Mouse (Mus musculus) heart, embryonic 12.5 days (tissue): ENCODE data around the gene Ttll9. TPM values are rescaled to one million over a fixed set of nuclear protein-coding genes. Genes with fewer than 3 reads are reported as not detected.

Experiments used
- ATAC-seq: fragments of 200-750 bp; cut with Nextera tagmentation; 2 replicates; pipeline ENCODE4 v1.8.0; 2017; ENCODE audit warnings: moderate TSS enrichment, moderate library complexity; ENCODE audit not compliant: insufficient number of reproducible peaks, low FRiP score
- H3K27ac ChIP-seq: fragments of 300-500 bp; sonication (generic); 2 replicates; pipeline ENCODE4 v1.5.1; 2016; ENCODE audit warnings: mild to moderate bottlenecking, moderate library complexity; ENCODE audit not compliant: poor library complexity, severe bottlenecking
- H3K27me3 ChIP-seq: fragments of 300-500 bp; sonication (generic); replicated peaks from 2 replicates; pipeline ENCODE4 v1.6.1; 2016; ENCODE audit warnings: mild to moderate bottlenecking, moderate library complexity
- H3K36me3 ChIP-seq: fragments of 300-500 bp; sonication (generic); 2 replicates; pipeline ENCODE4 v1.6.1; 2016; ENCODE audit warnings: mild to moderate bottlenecking, moderate library complexity
- H3K4me1 ChIP-seq: fragments of 300-500 bp; sonication (generic); replicated peaks from 2 replicates; pipeline ENCODE4 v1.6.1; 2016; ENCODE audit warnings: mild to moderate bottlenecking
- H3K4me2 ChIP-seq: fragments of 300-500 bp; sonication (generic); 2 replicates; pipeline ENCODE4 v1.6.1; 2016; ENCODE audit warnings: mild to moderate bottlenecking, moderate library complexity
- H3K4me3 ChIP-seq: fragments of 300-500 bp; sonication (generic); 2 replicates; pipeline ENCODE4 v1.5.1; 2016; ENCODE audit warnings: mild to moderate bottlenecking
- H3K9ac ChIP-seq: fragments of 300-500 bp; sonication (generic); 2 replicates; pipeline ENCODE4 v1.6.1; 2016; ENCODE audit warnings: mild to moderate bottlenecking, moderate library complexity
- H3K9me3 ChIP-seq: fragments of 300-500 bp; sonication (generic); replicated peaks from 2 replicates; pipeline ENCODE4 v1.6.1; 2016; ENCODE audit warnings: mild to moderate bottlenecking, moderate library complexity
- WGBS: fragments of 180-500 bp; shearing (Covaris S2); methylation state at CpG from one replicate; pipeline ENCODE4 v1.1.7; 2016; 5-methylcytosine and 5-hydroxymethylcytosine counted together
- polyA plus RNA-seq: library from polyadenylated mRNA; unstranded; fragments of >200 nt; fragmentation: Nextera tagmentation; extraction: Ambion mirVana; gene quantifications from 2 replicates; pipeline ENCODE4 v1.2.1, GENCODE M21; 2016

Ttll9 gene
- polyA plus RNA-seq, 1 experiment from 2014 or later, result 0.38 TPM

DNA sequence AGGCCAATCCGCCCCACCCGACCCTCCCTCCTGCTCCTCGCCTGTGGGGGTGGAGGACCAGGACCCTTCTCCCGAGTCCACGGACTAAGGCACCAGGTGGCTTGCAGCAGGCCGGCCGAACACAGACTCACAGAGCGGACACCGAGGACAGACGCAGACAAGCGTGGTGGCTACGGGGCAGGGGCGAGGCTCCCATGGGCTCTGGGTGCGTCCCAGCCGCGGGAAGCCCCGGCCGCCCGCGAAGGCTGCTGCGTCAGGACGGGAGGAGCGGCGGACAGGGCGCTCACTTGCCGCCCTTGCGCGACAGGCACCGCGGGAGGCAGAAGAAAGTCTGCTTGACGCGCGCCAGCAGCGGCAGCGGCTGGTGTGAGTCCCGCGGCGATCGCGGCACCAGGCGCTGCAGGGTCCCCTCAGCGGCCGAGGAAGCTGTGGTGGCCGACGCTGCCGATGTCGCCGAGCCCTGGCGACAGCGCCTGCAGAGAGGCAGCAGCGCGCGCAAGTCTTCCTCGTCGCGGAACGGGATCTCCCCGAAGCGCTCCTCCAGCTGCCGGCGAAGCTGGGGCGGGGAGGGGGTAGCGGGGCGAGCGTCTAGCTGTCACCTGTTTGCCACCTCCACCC lies 19.3 kb upstream of the Ttll9 start:
- Histone ChIP-seq H3K4me3 (peak overlapping the region; percentile 48), H3K4me2 (peak overlapping the region; percentile 89), H3K9me3 (no peaks in the 10 kb centered on the region), H3K36me3 (no peaks in the 10 kb centered on the region), H3K4me1 (peaks cover 14% of the 10 kb centered on the region), H3K9ac (peak overlapping the region; percentile 56), H3K27ac (no peak overlapping the region), H3K27me3 (peaks cover 100% of the 10 kb centered on the region)
- ATAC-seq, result 0 out of 2 replicates have a peak, but pooled peaks have one; percentile 33
- WGBS, result under 1% methylated on average over 64 of the region's 65 CpGs

DNA sequence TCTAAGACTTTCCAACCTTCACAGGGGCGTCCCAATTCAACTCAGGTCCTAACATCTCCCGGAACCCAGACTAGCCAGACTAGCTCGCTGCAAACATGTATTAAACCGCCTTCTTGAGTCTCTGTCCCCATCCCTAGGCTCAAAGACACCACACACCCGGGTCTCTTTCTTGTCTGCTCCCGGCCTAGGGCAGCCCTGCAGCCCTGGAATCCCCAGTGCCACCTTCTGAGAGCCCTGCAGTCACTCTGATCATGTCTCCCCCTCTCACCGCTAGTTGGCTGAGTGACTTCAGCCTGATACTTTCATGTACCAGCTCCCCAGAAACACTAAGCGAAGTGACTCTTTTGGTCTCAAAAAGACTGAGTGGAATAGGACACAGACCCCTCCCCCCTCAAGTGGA lies 18.7 kb upstream of the Ttll9 start:
- peak overlapping the region; percentile 56; the same call in 1 of the 2 replicates for H3K9ac ChIP-seq
- H3K4me3 ChIP-seq, result peak overlapping the region; percentile 48
- whole genome bisulfite sequencing, result 5% methylated on average over 8 of the region's 8 CpGs

DNA sequence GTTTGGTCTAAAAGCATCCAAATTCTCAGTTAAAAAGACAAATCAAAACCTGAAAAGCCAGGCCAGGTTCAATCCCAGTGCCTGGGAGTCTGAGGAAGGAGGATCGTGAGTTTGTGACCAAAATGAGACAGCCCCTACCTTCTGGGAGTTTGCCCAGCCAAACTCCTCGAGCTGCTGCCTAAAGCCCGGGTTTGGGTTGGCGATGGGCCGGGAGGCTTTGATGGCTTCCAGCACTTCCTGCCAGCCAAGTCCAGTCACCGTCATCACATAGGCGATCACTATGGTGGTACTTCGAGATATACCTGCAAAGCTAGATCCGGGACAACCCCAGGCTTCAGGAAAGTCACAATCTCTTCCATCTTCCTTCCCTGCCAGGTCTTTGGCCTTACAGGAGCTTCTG lies 18.3 kb upstream of the Ttll9 start:
- peaks cover 14% of the 10 kb centered on the region for H3K4me1 ChIP-seq
- 40% methylated on average over 9 of the region's 9 CpGs for WGBS
- H3K9ac ChIP-seq, result no peak overlapping the region
- H3K4me3 ChIP-seq, result no peak overlapping the region
- H3K4me2 ChIP-seq, result no peak overlapping the region
- H3K27ac ChIP-seq, result no peak overlapping the region
- H3K9me3 ChIP-seq, result no peaks in the 10 kb centered on the region
- no peaks in the 10 kb centered on the region for H3K36me3 ChIP-seq
- no peak for ATAC-seq
- peaks cover 100% of the 10 kb centered on the region for H3K27me3 ChIP-seq

More for the DNA sequence above, 18.7 kb upstream of the Ttll9 start:
- no peak overlapping the region for H3K27ac ChIP-seq
- no peaks in the 10 kb centered on the region for H3K36me3 ChIP-seq
- no peak for ATAC-seq
- peaks cover 100% of the 10 kb centered on the region for H3K27me3 ChIP-seq
- H3K4me1 ChIP-seq, result peaks cover 14% of the 10 kb centered on the region
- H3K9me3 ChIP-seq, result no peaks in the 10 kb centered on the region
- H3K4me2 ChIP-seq, result peak overlapping the region; percentile 89

DNA sequence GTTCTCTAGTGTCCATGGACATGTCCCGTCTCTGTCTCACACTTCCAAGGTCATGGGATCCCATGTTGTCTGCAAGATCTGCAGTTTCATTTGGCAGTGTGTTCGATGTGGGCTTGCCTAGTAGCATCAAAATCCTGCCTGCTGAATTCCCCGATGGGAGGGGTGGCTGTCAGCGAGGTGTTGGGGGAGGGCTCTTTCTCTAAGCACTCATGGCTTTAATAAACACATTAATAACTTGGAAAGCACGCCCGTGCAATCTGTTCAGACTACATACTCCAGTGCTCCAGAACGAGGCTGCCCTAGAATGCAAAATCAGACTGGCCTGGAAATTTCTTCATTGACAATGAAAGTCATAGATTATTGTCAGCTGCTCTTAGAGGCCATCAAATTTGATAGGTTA lies 15.2 kb upstream of the Ttll9 start:
- H3K27ac ChIP-seq, result no peak overlapping the region
- no peaks in the 10 kb centered on the region for H3K9me3 ChIP-seq
- 60% methylated on average over 7 of the region's 7 CpGs for WGBS
- H3K4me3 ChIP-seq, result no peak overlapping the region
- peaks cover 30% of the 10 kb centered on the region for H3K4me1 ChIP-seq
- no peaks in the 10 kb centered on the region for H3K36me3 ChIP-seq
- no peak overlapping the region for H3K9ac ChIP-seq
- no peak for ATAC-seq
- peaks cover 100% of the 10 kb centered on the region for H3K27me3 ChIP-seq
- no peak overlapping the region for H3K4me2 ChIP-seq

DNA sequence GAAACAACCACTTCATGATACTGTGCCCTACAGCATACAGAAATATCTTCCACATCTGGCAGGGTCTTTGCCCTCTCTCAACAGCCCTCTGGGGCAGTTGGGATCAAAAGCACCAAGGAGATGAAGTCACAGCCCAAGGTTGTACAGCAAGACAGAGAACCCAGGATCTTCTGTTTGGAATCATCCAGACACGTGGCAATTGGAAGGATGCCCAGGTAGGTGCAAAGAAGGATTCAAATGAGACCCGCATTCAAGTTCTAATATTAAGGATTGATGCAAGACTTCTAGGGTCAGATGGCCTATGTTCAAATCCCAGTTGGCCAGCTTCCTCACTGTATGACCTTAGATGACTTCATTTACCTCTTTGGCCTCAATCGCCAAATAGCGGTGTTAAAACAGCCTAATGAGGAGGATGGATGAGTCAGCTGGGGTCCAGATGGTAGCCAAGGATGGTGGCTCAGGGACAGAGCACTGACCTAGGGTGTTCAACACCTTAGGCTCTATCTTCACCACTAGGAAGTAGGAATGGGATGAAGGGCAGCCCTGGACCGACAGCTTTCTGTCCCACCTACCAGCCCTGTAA lies 13.8 kb upstream of the Ttll9 start:
- Histone ChIP-seq H3K9ac (no peak overlapping the region), H3K9me3 (no peaks in the 10 kb centered on the region), H3K36me3 (no peaks in the 10 kb centered on the region), H3K27ac (no peak overlapping the region), H3K27me3 (peaks cover 95% of the 10 kb centered on the region), H3K4me2 (no peak overlapping the region), H3K4me3 (no peak overlapping the region), H3K4me1 (peaks cover 19% of the 10 kb centered on the region)
- WGBS, result 72% methylated on average over 5 of the region's 5 CpGs
- no peak for ATAC-seq

DNA sequence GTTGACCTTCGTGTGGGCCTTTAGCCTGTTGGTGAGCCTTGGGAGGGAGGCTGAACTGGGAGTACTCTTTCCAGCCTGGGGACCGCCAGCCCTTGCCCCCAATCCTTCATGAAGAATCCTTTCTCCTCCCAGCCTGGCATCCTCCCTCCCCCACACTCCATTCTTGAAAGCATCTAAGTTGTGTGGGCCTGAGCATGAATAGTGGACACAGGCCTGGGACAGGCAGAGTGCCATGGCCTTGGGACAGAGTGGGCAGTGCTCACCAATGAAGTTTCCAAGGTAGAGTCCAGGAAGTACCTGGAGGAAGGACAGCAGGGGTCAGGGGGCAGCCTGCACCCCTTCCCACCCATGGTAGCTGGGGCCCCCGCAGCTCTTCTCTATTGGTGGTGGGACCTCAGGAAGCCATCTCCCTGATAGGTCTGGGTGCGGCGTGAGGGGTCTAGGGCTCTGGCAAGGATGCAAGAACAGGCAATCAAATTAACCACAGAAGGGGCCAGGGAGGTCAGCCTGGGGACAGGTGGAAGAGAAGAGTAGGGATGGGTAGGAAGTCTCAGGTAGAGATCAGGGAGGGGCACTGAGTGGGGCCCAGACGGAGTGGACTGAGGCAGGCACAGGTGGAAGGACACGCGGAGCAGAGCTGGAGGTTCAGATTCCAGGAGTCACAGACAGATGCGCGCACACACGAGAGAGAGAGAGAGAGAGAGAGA lies 11.8 kb upstream of the Ttll9 start:
- H3K4me2 ChIP-seq, result peak overlapping the region; percentile 98
- no peaks in the 10 kb centered on the region for H3K9me3 ChIP-seq
- 0 out of 2 replicates have a peak, but pooled peaks cover 18% of the 10 kb centered on the region for H3K4me1 ChIP-seq
- peak overlapping the region; percentile 70; the same call in 1 of the 2 replicates for H3K4me3 ChIP-seq
- H3K27me3 ChIP-seq, result peaks cover 93% of the 10 kb centered on the region
- no peaks in the 10 kb centered on the region for H3K36me3 ChIP-seq
- WGBS, result 38% methylated on average over 11 of the region's 11 CpGs
- H3K9ac ChIP-seq, result peak overlapping the region; percentile 71; the same call in 1 of the 2 replicates
- peak; percentile 20; the same call in 1 of the 2 replicates for ATAC-seq
- H3K27ac ChIP-seq, result no peak overlapping the region

DNA sequence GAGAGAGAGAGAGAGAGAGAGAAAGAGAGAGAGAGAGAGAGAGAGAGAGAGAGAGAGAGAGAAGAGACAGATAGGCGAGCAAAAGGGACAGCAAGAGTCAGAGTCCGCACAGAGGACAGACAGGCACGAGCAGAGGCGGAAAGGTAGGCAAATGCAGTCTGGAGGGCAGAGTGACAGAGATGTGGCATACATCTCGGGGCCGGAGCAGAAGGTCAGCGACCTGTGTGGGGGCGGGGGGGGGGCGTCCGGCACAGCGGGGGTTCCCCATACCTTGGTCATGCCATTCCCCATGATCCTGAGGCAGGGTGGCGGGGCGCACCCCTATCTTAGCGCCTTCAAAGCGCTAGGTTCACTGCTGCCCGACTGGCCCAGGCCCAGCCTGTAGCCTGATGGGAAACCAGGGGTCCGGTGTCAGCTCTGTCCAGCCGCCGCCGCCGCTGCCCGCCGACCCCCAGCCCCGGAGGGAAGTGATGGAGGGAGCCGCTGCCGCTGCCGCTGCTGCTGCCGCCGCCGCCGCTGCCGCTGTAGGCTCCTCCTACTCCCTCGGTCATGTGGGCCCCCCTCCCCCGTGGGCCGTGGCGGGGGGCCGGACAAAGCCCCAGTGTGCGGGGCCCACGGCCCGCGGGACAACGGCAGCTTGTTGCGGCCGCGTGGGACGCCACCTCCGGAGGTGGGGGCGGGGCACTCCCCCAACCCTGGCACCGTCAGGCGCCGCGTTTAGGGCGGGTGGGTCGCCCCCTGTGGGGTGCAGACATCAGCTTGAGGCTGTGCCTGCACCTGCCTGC lies 11.0 kb upstream of the Ttll9 start, which contains the start of gene Dusp15:
Dusp15 (minus strand) TSS at position 634 of the 785 bp plus-strand sequence.
- H3K27me3 ChIP-seq, result peaks cover 93% of the 10 kb centered on the region
- H3K4me1 ChIP-seq, result 0 out of 2 replicates have a peak, but pooled peaks cover 18% of the 10 kb centered on the region
- peak; percentile 60 for ATAC-seq
- H3K4me2 ChIP-seq, result peak within 1 kb of the TSS; percentile 98
- H3K9me3 ChIP-seq, result no peaks in the 10 kb centered on the region
- no peaks in the 10 kb centered on the region for H3K36me3 ChIP-seq
- WGBS, result 3% methylated on average over 48 of the region's 54 CpGs
- peak within 1 kb of the TSS; percentile 70 for H3K4me3 ChIP-seq
- H3K27ac ChIP-seq, result no peak within 1 kb of the TSS
- H3K9ac ChIP-seq, result peak within 1 kb of the TSS; percentile 71

DNA sequence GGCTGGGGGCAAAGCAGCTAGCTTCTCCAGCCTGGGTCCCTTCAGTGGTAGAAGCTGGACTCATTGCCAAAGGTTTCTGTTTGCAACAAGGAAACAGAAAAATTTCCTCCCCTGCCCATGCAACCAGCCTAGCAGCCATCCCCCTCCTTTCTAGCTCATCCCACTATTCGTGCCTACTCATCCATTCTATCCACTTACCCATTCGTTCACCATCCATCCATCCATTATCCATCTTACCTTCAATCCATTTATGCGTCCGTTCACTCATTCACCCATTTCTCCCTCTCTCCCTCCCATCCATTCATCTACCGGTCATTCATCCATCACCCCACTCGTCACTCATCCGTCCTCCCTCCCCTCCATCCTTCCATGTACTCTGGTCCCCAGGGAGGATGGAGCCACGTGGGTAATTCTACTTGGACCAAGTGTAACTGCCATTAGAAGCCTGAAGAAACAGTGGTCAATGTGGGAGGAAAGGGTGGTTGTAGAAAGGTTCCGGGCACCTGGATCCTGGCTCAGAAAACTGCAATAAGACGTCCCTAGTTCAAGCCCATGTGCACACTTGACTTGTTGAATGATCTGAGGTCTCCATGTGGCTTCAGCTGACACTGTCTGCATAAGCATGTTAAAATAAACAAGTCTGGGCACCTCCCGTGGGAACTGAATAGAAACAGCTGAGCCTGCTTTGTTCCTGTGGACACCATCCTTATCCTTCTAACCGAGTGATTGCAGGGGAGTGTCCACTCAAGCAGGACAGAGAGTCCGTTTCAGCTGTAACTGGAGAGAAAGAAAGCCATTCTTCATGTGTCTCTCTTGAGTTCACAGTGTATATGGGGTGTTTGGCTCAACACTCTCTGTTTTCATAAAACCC lies 10.2 kb upstream of the Ttll9 start:
- WGBS, result 23% methylated on average over 13 of the region's 13 CpGs
- Histone ChIP-seq H3K9me3 (no peaks in the 10 kb centered on the region), H3K4me1 (0 out of 2 replicates have a peak, but pooled peaks cover 18% of the 10 kb centered on the region), H3K4me2 (peak overlapping the region; percentile 98), H3K36me3 (no peaks in the 10 kb centered on the region), H3K27me3 (peaks cover 93% of the 10 kb centered on the region), H3K27ac (no peak overlapping the region), H3K4me3 (peak overlapping the region; percentile 70), H3K9ac (peak overlapping the region; percentile 71)
- no peak for ATAC-seq

DNA sequence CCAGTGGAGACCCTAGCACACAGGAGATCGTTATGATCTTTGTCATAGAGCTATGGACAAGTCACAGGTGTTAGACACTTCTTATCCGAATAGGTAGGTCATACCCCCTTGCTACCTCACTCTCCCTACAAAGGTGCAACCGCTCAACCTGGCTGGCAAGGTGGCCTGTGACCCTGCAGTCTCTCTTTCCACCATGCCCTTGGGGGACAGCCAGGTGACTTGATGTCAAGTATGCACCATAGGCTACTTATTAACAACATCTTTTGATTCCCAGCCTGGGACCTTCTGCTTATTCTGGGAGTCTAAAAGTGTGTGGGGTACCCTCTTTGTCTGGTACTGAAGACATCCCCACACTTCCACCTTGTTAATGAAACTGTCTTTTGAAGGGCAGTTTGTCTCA lies 4.2 kb upstream of the Ttll9 start:
- Histone ChIP-seq H3K27ac (no peak overlapping the region), H3K9me3 (no peaks in the 10 kb centered on the region), H3K27me3 (peaks cover 60% of the 10 kb centered on the region), H3K9ac (no peak overlapping the region), H3K4me3 (no peak overlapping the region), H3K4me2 (no peak overlapping the region), H3K4me1 (no peaks in the 10 kb centered on the region), H3K36me3 (no peaks in the 10 kb centered on the region)
- no peak for ATAC-seq
- WGBS, result 59% methylated on average over 3 of the region's 3 CpGs

DNA sequence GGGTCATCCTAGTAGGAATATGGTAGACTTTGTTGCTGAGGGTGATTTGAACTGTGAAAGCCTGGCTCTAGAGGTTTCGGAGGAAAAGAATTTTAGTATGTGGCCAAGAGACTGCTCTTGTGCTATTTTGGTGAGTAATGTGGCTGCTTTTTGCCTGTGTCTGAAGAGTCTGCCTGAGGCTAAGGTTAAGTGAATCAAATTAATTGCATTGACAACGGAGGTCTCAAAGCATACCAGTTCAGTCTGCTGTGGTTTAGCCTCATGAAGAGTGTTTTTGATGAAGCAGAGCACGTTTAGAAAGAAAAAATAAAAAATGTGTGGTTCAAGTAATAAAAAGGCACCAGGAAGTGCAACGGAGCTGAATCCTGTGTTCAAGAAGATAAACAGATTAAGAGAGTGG lies 3.3 kb downstream of the Ttll9 start:
- 66% methylated on average over 4 of the region's 4 CpGs for WGBS
- ATAC-seq, result no peak
- no peak overlapping the region for H3K9ac ChIP-seq
- H3K4me3 ChIP-seq, result no peak overlapping the region
- no peak overlapping the region for H3K27ac ChIP-seq
- no peak overlapping the region for H3K4me2 ChIP-seq
- no peaks in the 10 kb centered on the region for H3K9me3 ChIP-seq
- H3K27me3 ChIP-seq, result no peaks in the 10 kb centered on the region; the same call in 1 of the 2 replicates
- H3K4me1 ChIP-seq, result no peaks in the 10 kb centered on the region
- no peaks in the 10 kb centered on the region for H3K36me3 ChIP-seq
